Mouse (Mus musculus) mature B cell (primary cell): Measurements from ENCODE around the gene Ccdc9.

ENCODE experiments used
- in situ Hi-C: fragments of 300-500 bp; cut with MboI; formaldehyde crosslinking; loops from 2 replicates; pipeline ENCODE4 v1.14.3; 2019

Gene Ccdc9

DNA sequence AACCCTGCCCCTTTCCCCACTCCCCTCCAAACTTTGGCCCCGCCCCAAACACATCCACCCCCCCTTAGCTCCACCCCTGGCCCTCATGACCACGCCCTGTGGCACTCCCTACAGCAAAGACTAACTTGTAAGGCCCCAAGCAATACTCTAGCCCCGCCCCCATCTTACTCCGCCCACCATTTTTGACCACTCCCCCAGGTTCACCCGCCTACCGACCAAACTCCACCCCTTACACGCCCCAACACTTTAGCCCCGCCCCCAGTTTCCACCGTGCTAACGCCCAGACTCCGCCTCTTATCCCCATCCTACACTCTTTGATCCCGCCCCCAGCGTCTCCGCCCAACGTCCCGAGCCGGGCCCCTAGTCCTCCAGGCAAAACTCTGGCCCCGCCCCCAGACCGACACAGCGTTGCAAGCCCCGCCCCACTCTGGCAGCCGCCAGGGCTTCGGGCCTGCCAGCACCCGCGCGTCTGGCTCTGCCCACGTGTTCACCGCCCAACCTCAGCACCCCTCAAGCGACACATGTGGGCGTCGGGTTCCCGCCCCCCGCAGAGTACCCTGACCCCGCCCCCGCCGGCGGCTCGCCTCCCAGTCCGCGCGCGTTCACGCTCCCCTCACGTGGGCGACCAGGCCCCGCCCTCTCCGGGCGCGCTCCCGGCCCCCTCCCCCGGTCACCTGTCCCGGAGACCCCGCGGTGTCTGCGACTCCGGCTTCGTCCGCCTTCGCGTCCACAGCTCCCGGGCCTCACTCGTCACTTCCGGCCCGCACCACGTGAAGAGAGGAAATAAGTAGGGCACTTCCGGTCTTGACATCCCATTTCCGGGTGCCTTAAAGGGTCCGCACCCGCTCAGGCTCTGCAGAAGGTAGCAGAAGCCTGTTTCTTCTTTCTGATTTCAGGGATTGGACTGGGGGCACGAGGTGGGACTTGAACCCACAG lies at the start of gene Ccdc9:
Ccdc9 (minus strand) TSS at position 770 of the 936 bp plus-strand sequence.
- in situ Hi-C loops, result loop anchor here (5.0 kb wide), 1 partner anchor 36 kb away; no protein-coding TSS in a partner anchor

GRCm38 (mm10) chr7:16329146-16329545 lies 42.6 kb upstream of the Ccdc9 start:
- in situ Hi-C loops, result no loop called here

GRCm38 (mm10) chr7:16326607-16326971 lies 40.0 kb upstream of the Ccdc9 start:
- in situ Hi-C loops, result no loop called here

GRCm38 (mm10) chr7:16325920-16326606 lies 39.5 kb upstream of the Ccdc9 start:
- in situ Hi-C loops, result no loop called here

DNA sequence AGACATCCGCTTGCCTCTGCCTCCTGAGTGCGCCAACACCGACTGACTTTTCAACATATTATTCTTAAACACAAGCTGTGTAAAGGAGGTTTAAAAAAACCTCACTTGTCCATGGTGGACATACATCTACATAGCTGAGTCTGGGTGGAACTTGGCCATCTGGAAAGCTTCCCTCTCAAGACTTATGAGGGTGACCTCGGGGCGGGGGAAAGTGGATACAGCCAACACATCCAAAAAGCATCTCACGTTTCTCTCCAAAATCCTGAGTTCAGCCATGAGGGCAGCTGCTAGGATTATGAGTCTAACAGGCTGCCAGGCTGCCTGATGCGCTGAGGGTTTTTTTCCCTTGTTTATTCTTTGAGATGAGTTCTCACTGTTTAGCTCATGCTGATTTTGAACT lies 38.1 kb upstream of the Ccdc9 start:
- in situ Hi-C loops, result loop anchor here (5.0 kb wide), 1 partner anchor 37 kb away; the partner anchor contains the start of gene Ccdc9

DNA sequence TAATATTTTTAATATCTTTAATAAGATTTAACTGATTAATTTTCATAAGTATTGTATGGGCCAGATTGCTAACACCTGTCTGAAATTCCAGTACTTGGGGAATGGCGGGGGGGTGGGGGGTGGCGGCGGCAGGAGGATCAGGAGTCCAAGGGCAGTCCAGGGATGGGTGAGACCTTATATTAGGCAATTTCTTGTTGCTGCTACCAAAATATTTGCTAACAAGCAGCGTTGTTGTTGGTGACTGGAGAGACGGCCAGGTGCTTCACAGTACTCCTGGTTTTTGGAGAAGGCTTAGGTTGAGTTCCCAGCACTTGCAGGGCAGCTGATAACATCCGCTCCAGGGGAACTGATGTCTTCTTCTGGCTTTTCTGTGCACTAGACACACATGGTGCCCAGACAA lies 33.9 kb upstream of the Ccdc9 start:
- in situ Hi-C loops, result loop anchor here (5.0 kb wide), 1 partner anchor 33 kb away; the partner anchor contains the start of gene Ccdc9

DNA sequence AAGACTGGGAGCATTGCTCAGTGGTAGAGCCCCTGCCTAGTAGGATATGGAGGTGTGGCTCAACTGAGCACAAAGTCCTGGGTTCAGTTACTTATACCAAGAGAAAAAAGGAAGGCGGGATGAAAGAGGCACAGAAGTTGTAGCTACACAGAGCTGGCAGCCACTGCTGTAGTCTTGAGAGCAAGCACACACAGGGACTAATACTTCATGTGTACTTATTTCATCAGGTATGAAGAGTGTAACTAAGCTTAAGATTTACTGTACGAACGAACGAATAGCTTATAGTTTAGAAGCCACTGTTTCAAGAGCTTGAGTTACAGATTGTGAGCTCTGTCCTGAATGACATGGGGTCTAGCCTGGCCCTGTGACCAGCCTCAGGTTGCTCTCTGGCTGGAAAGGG lies 32.6 kb upstream of the Ccdc9 start:
- in situ Hi-C loops, result no loop called here

GRCm38 (mm10) chr7:16317094-16317493 lies 30.5 kb upstream of the Ccdc9 start:
- in situ Hi-C loops, result no loop called here

GRCm38 (mm10) chr7:16315222-16315759 lies 28.7 kb upstream of the Ccdc9 start:
- in situ Hi-C loops, result no loop called here

GRCm38 (mm10) chr7:16314221-16314775 lies 27.7 kb upstream of the Ccdc9 start:
- in situ Hi-C loops, result no loop called here

- in situ Hi-C loops, result no loop called here
These were observed 27.1 kb upstream of the Ccdc9 start for GRCm38 (mm10) chr7:16313481-16314220.

GRCm38 (mm10) chr7:16312672-16313311 lies 26.2 kb upstream of the Ccdc9 start:
- in situ Hi-C loops, result no loop called here

DNA sequence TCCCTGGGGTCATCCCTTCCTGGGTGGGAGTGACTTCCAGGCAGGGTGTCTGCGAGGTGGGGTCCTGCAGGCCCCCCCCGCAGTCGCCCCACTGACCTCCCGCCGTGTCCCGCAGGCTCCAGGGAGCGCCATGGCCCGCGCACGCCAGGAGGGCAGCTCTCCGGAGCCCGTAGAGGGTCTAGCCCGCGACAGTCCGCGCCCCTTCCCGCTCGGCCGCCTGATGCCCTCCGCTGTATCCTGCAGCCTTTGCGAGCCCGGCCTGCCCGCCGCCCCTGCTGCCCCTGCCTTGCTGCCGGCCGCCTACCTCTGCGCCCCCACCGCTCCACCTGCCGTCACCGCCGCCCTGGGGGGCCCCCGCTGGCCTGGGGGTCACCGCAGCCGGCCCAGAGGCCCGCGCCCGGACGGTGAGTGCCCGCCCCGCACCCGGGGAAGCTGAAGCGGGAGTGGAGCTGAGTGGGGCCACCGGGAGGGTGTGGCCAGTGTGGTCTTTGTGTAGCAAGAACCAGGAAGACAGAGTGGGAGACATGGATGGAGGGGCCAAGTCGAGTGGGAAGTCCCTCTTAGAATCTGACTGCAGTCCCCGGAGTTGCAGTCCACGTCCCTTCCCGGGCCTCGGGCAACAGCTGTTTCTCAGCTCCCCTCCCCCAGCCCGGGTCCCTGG lies 25.5 kb upstream of the Ccdc9 start:
- in situ Hi-C loops, result no loop called here

- in situ Hi-C loops, result no loop called here
These were observed 24.9 kb upstream of the Ccdc9 start for GRCm38 (mm10) chr7:16311453-16312004.

DNA sequence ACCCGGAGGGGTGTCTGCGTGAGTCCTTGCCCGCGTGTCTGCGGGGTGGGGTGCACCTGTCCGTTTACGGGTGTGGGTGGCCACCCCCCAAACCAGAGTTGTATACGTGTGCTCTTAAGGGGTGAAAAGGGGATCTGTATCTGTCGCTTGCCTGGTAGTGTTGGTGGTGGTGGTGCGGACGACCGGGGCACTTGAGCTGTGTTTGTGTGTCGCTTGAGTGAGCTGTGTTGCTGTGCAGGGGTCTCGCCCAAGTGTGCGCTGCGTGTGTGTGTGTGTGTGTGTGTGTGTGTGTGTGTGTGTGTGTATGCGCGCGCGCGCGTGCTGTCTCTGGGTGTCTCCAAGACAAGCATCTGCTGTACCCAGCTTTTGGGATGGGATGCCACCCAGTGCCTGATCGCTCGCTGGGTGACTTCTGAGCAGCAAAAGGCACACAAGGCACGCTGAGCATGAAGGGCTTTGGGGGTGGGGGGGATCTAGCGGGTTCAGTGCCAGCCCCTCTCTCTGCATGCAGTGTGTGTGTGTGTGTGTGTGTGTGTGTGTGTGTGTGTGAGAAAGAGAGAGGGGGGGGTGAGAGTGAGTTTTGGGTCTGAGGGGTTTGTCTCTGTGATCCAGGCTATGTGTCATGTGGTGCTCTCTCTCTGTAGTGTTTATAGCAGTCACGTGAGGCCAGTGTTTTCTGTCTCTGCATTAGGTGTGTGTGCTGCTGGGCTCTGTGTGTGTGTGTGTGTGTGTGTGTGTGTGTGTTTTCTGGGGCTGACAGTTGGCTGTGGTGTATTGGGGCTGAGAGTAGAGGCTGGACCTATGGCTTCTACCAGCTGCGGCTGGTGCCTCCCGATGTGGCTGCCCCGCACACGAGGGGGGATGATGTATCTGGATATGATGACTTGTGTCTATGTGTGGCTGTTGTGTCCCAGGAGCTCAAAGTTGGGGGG lies 24.2 kb upstream of the Ccdc9 start:
- in situ Hi-C loops, result no loop called here

GRCm38 (mm10) chr7:16310020-16310520 lies 23.5 kb upstream of the Ccdc9 start:
- in situ Hi-C loops, result no loop called here

DNA sequence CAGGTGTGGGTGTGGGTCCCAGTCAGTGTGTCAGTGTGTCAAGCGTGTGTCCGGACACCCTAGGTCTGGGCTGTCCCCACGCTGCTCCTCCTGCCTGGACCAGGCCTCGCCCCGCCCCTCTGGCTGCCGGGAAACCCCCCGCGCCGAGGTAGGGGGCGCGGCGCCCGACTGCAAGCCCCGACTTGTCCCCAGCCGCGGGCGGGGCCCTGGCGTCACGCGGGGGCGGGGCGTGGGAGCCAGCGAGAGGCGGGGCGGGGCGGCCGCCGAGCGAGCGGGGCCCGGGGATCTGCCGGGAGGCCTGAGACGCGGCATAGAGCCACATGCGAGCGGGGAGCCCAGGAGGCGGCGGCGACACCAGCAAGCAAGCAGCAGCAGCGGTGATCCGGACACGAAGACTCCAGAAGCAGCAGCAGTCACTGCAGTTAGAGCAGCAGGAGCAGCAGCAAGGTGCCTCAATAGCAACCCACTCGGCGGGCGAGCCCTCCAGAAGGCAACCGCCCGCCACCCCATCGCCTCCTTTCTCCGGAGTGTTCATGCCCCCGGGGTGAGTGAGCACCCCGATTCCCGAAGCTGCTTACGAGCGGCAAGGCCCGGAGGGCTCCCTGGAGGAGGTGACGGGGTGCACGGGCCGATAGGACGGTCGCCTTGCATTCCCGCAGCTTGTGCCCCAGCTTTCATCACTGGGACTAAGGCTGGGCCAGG lies 22.9 kb upstream of the Ccdc9 start:
- in situ Hi-C loops, result no loop called here
